Mouse (Mus musculus) CD4-positive, CD25-positive, alpha-beta regulatory T cell, adult 4 months (primary cell): ENCODE data around the gene Ccdc96. TPM values are rescaled to one million over a fixed set of nuclear protein-coding genes. Genes with fewer than 3 reads are reported as not detected.

Experiments used
- ATAC-seq: one replicate; pipeline ENCODE4 v1.8.0; 2017
- polyA plus RNA-seq, 2 experiments: library from polyadenylated mRNA; unstranded; fragments of 100-300 nt; shearing (Covaris generic); gene quantifications; one replicate each; pipeline ENCODE4 v1.2.1; 2017

Gene Ccdc96
- polyA plus RNA-seq, 2 experiments from 2014 or later: not detected

GRCm38 (mm10) chr5:36529698-36530097 is 45.3 kb downstream of the Ccdc96 start:
- ATAC-seq: no peak

- peak; percentile 43 for ATAC-seq
These were observed 45.9 kb downstream of the Ccdc96 start for GRCm38 (mm10) chr5:36530129-36530751.

GRCm38 (mm10) chr5:36534455-36535030 is 50.2 kb downstream of the Ccdc96 start:
- no peak for ATAC-seq

GRCm38 (mm10) chr5:36535438-36536176 is 51.2 kb downstream of the Ccdc96 start:
- no peak for ATAC-seq

- ATAC-seq: no peak
These were observed 52.0 kb downstream of the Ccdc96 start for GRCm38 (mm10) chr5:36536424-36536823.

Other genes starting within 250 kb of the Ccdc96 start
- gene Sorcs2, start 86.4 kb upstream of the Ccdc96 start, polyA plus RNA-seq: 1 to 10 TPM; 4.5 to 4.7 TPM
- 10 to 100 TPM; 40.4 to 41.8 TPM for gene Grpel1, start 19.6 kb upstream of the Ccdc96 start, polyA plus RNA-seq
- 1 to 10 TPM; 3.0 to 3.9 TPM for gene Tada2b, start 303 bp upstream of the Ccdc96 start, polyA plus RNA-seq
- gene Tbc1d14, start 108.7 kb downstream of the Ccdc96 start, polyA plus RNA-seq: 10 to 100 TPM; 58.5 to 95.0 TPM
- 10 to 100 TPM; 32.6 to 34.7 TPM for gene D5Ertd579e, start 211.4 kb downstream of the Ccdc96 start, polyA plus RNA-seq